Mouse (Mus musculus) right cerebral cortex, adult 2 months (tissue): ENCODE measurements around the gene Tmem33.

Experiments used
- DNase-seq, 2 experiments: peaks; one replicate each; pipeline ENCODE4 v3.0.0; 2021 to 2022; ENCODE audit warnings: low spot score in 2 of 2

Tmem33 gene

GRCm38 (mm10) chr5:67258473-67258872 lies 1.9 kb upstream of the Tmem33 start:
- DNase-seq = no peak

DNA sequence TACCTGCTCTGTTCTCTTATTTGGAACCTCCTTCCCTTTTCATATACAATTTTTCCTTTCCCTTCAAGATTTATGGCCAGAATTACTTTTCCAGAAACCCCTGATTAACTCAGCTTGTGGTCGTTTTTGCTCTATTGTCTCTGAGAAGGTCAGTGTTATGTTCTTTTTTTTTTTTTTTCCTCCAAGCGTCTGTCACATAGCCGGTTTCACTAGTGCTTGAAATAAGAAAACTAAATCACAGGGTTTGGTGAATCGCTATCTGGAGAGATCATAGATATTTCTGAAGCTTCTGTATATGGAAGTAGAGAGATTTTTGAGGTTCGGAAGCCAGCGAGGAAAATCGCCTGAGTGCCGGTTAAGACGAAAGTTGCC lies 220 bp upstream of the Tmem33 start:
- no peak for DNase-seq

DNA sequence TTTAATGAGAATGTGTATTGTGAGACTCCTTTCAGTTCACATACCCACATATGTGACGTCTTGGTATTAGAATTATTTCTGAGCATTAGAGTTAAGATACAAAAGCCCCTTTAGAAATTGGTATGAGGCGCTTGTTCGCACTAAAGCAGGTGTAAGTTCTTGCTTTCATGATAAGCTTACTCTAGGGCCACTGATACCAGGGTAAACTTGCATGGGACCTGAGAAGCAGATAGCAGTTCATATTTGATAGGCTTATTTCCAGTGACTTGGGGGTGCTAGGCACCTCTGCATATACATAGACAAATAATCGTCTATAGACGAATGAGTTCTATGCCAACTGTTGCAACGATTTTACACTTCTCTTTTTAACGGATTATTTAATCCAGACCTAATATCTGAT lies 2.6 kb downstream of the Tmem33 start:
- no peak for DNase-seq

- no peak for DNase-seq
Measured at GRCm38 (mm10) chr5:67266106-67266505, 5.7 kb downstream of the Tmem33 start.

- DNase-seq = no peak
Measured at GRCm38 (mm10) chr5:67269309-67269708, 8.9 kb downstream of the Tmem33 start.

DNA sequence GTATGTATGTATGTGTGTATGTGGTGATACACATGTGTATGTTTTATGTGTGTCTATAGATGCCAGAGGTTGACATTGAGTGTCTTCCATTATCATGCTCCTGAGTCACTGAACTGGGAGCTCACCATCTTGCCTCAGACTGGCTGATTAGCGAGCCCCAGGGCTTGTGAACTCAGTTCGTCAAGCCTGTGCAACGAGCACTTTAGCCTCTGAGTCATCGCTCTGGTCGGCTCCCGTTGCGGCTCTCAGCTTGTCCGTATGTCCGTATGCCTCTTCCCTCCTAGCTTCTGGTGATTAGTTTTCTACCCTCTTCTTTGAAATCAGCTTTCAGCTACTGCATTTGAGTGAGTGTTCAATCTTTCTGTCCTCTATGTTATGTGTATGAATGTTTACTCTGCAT lies 19.0 kb downstream of the Tmem33 start:
- no peak for DNase-seq

GRCm38 (mm10) chr5:67279840-67280239 lies 19.5 kb downstream of the Tmem33 start:
- no peak for DNase-seq

DNA sequence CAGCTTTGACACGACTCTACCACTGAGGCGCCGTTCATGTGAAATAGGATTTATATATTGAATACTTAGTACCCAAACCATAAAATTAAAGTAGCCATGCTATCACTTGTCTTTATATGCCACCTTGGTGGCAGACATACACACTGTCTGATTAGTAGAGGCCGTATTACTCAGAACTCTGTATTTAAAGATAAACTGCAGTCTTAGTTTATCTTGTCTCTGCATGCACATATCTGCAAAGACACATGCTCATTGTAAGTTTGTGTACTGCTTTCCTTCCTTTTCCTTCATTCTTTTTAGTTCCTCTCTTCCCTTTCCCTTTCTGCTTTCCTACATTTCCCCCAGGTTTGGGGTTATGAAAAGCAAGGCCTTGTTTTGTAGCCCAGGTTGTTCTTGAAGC lies 20.0 kb downstream of the Tmem33 start:
- no peak for DNase-seq

- no peak for DNase-seq
Measured at GRCm38 (mm10) chr5:67295029-67295428, 34.7 kb downstream of the Tmem33 start.

DNA sequence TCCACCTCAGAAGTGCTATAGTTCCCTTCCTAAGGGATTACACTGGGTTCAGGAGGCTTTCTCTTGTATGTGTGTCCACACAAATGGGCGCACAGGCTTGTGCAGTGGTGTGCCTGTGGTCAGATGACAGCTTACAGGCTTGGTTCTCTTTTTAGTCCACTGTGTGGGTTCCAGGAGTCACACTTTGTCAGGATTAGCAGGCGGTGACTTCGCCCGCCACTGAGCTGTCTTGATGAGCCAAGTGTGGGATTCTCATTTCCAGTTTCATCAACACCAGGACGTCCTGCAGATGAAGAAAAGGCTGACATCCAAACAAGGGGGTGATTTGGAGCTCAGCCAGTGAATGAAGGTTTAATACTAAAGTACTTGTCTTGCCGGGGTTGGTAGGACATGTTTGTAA lies 35.3 kb downstream of the Tmem33 start:
- DNase-seq = peak; percentile 16 to 31

DNA sequence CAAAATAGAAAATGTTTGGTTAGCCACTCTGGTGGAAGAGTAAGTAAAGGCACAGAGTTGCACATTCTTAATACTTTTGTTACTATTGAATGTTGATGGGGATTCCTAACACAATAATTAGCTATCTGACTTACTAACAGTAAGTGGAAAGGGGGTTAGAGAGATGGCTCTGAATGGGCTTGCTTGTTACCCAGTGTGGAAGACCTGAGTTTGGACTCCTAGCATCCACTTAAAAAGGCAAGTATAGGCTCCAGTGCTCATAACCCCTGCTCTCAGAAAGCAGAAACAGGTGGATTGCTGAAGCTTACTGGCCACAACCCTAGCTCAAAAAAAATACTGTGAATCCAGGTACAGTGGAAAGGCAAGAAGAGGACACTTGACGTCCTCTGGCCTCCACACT lies 35.8 kb downstream of the Tmem33 start:
- no peak for DNase-seq

- DNase-seq = no peak
Measured at GRCm38 (mm10) chr5:67297026-67297813, 36.9 kb downstream of the Tmem33 start.

- DNase-seq = no peak
Measured at GRCm38 (mm10) chr5:67299847-67300412, 39.6 kb downstream of the Tmem33 start.

- no peak for DNase-seq
Measured at GRCm38 (mm10) chr5:67300926-67301597, 40.7 kb downstream of the Tmem33 start.

- DNase-seq = no peak
Measured at GRCm38 (mm10) chr5:67301722-67302331, 41.5 kb downstream of the Tmem33 start.

DNA sequence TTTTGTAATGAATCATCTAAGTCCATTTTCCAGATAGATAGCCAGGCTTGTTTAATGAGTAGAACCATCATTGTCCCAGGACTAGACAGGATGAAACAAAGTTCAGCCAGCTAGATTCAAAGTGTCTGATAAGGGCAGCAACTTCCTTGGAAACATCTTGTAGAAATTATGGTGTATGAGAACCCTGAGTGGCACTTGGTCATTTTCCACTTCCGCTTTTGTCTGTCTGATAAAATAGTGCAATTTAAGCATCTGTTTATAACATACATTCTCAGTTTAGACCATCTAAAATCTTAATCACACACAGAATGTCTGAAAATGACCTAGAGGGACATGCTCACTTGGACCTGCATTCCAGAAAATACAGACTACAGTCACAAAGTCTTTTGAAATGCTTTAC lies 43.5 kb downstream of the Tmem33 start:
- no peak for DNase-seq

GRCm38 (mm10) chr5:67306698-67307521 lies 46.5 kb downstream of the Tmem33 start, which contains the start of gene Slc30a9:
Gene Slc30a9, plus strand, starts transcription at chr5:67306955.
- peak; percentile 89 to 92 for DNase-seq

DNA sequence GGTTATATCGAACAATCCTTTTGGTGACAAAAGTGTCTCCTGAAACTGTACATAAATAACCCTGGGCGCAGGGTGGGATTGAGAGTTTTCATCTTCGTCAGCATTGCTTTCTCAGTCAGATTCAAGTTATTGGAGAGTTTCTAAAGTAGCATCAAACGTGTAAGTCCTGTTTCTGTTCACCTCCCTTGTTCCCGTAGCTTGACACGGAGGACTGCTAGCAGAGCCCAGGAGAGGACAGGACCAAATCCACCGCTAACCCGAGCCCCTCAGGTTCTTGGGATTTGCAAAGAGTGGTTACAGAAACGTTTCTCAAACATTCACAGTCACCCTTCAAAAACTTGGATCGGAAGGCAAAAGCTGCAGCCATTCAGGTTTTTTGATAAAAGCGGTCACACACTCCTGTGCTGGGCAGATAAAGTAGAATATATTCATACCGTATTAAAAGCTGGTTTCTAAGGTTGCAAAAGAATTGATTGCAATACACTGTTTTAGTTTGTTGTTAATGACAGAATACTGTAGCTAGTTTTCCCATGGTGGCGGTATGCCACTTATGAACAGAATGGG lies 47.4 kb downstream of the Tmem33 start:
- no peak for DNase-seq

GRCm38 (mm10) chr5:67311811-67312521 lies 51.6 kb downstream of the Tmem33 start:
- DNase-seq = no peak

DNA sequence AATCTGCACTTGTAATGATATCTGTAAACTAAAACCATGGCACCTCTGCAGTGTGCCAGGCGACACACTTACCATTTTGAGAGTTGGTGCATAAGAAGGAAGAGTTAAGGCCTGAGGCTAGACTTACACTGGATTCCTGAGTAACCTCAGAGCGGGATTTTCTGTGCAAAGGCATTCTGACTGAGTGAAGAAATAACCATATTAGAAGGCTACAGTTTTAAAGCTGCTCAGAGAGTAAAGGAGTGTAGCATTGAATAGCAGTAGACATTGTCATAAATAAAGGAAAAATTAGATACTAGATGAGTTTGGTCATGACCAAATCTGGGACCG lies 52.1 kb downstream of the Tmem33 start:
- no peak for DNase-seq
